Mouse (Mus musculus) heart, embryonic 12.5 days (tissue): ENCODE measurements at regions not wholly inside any gene's neighbourhood (a gene's known extent, or its start where the extent isn't known, plus 50 kb on each side); places are given as distances from the start of the nearest gene placed in this dataset.

ENCODE experiments used
- ATAC-seq: fragments of 200-750 bp; cut with Nextera tagmentation; 2 replicates; pipeline ENCODE4 v1.8.0; 2017; ENCODE audit warnings: moderate TSS enrichment, moderate library complexity; ENCODE audit not compliant: insufficient number of reproducible peaks, low FRiP score
- H3K27ac ChIP-seq: fragments of 300-500 bp; sonication (generic); 2 replicates; pipeline ENCODE4 v1.5.1; 2016; ENCODE audit warnings: mild to moderate bottlenecking, moderate library complexity; ENCODE audit not compliant: poor library complexity, severe bottlenecking
- H3K27me3 ChIP-seq: fragments of 300-500 bp; sonication (generic); replicated peaks from 2 replicates; pipeline ENCODE4 v1.6.1; 2016; ENCODE audit warnings: mild to moderate bottlenecking, moderate library complexity
- H3K36me3 ChIP-seq: fragments of 300-500 bp; sonication (generic); 2 replicates; pipeline ENCODE4 v1.6.1; 2016; ENCODE audit warnings: mild to moderate bottlenecking, moderate library complexity
- H3K4me1 ChIP-seq: fragments of 300-500 bp; sonication (generic); replicated peaks from 2 replicates; pipeline ENCODE4 v1.6.1; 2016; ENCODE audit warnings: mild to moderate bottlenecking
- H3K4me2 ChIP-seq: fragments of 300-500 bp; sonication (generic); 2 replicates; pipeline ENCODE4 v1.6.1; 2016; ENCODE audit warnings: mild to moderate bottlenecking, moderate library complexity
- H3K4me3 ChIP-seq: fragments of 300-500 bp; sonication (generic); 2 replicates; pipeline ENCODE4 v1.5.1; 2016; ENCODE audit warnings: mild to moderate bottlenecking
- H3K9ac ChIP-seq: fragments of 300-500 bp; sonication (generic); 2 replicates; pipeline ENCODE4 v1.6.1; 2016; ENCODE audit warnings: mild to moderate bottlenecking, moderate library complexity
- H3K9me3 ChIP-seq: fragments of 300-500 bp; sonication (generic); replicated peaks from 2 replicates; pipeline ENCODE4 v1.6.1; 2016; ENCODE audit warnings: mild to moderate bottlenecking, moderate library complexity
- WGBS: fragments of 180-500 bp; shearing (Covaris S2); methylation state at CpG from one replicate; pipeline ENCODE4 v1.1.7; 2016; 5-methylcytosine and 5-hydroxymethylcytosine counted together

- 28% methylated on average over 7 of the region's 7 CpGs for WGBS
- ATAC-seq, result no peak
- no peaks in the 10 kb centered on the region for H3K27me3 ChIP-seq
These were observed 433.0 kb upstream of the Atp11b start for GRCm38 (mm10) chr3:35320844-35321393.

GRCm38 (mm10) chr3:35321991-35322390, 431.9 kb upstream of the Atp11b start:
- Histone ChIP-seq H3K4me3 (no peak overlapping the region), H3K27ac (no peak overlapping the region), H3K9ac (no peak overlapping the region), H3K27me3 (no peaks in the 10 kb centered on the region), H3K4me2 (no peak overlapping the region), H3K36me3 (no peaks in the 10 kb centered on the region), H3K4me1 (peaks cover 4% of the 10 kb centered on the region; the same call in 1 of the 2 replicates), H3K9me3 (no peaks in the 10 kb centered on the region)
- WGBS, result 38% methylated on average over 2 of the region's 2 CpGs
- ATAC-seq, result no peak

More at GRCm38 (mm10) chr3:35320844-35321393, 433.0 kb upstream of the Atp11b start:
- Histone ChIP-seq H3K36me3 (no peaks in the 10 kb centered on the region), H3K4me1 (peaks cover 4% of the 10 kb centered on the region; the same call in 1 of the 2 replicates), H3K4me3 (no peak overlapping the region), H3K9me3 (no peaks in the 10 kb centered on the region), H3K4me2 (no peak overlapping the region), H3K9ac (no peak overlapping the region), H3K27ac (no peak overlapping the region)

- Histone ChIP-seq H3K9me3 (no peaks in the 10 kb centered on the region), H3K4me1 (peaks cover 4% of the 10 kb centered on the region; the same call in 1 of the 2 replicates), H3K9ac (no peak overlapping the region), H3K27me3 (no peaks in the 10 kb centered on the region), H3K27ac (no peak overlapping the region), H3K4me2 (no peak overlapping the region), H3K36me3 (no peaks in the 10 kb centered on the region), H3K4me3 (no peak overlapping the region)
- no peak for ATAC-seq
- 87% methylated on average over 4 of the region's 4 CpGs for WGBS
These were observed 431.0 kb upstream of the Atp11b start for GRCm38 (mm10) chr3:35322899-35323298.

GRCm38 (mm10) chr3:35323450-35324077, 430.3 kb upstream of the Atp11b start:
- peaks cover 4% of the 10 kb centered on the region; the same call in 1 of the 2 replicates for H3K4me1 ChIP-seq
- H3K9ac ChIP-seq, result no peak overlapping the region
- H3K27ac ChIP-seq, result no peak overlapping the region
- H3K9me3 ChIP-seq, result no peaks in the 10 kb centered on the region
- ATAC-seq, result no peak
- no peak overlapping the region for H3K4me3 ChIP-seq
- WGBS, result 65% methylated on average over 11 of the region's 11 CpGs
- no peak overlapping the region for H3K4me2 ChIP-seq
- H3K27me3 ChIP-seq, result no peaks in the 10 kb centered on the region
- no peaks in the 10 kb centered on the region for H3K36me3 ChIP-seq

GRCm38 (mm10) chr3:35324186-35324585, 429.7 kb upstream of the Atp11b start:
- WGBS, result 59% methylated on average over 11 of the region's 11 CpGs
- no peak overlapping the region for H3K9ac ChIP-seq
- no peak overlapping the region for H3K4me3 ChIP-seq
- H3K4me2 ChIP-seq, result no peak overlapping the region
- H3K27ac ChIP-seq, result no peak overlapping the region
- no peaks in the 10 kb centered on the region for H3K36me3 ChIP-seq
- no peaks in the 10 kb centered on the region for H3K9me3 ChIP-seq
- peaks cover 4% of the 10 kb centered on the region; the same call in 1 of the 2 replicates for H3K4me1 ChIP-seq
- no peak for ATAC-seq
- no peaks in the 10 kb centered on the region for H3K27me3 ChIP-seq

- H3K4me1 ChIP-seq, result no peaks in the 10 kb centered on the region
- no peaks in the 10 kb centered on the region for H3K9me3 ChIP-seq
- H3K27ac ChIP-seq, result no peak overlapping the region
- H3K9ac ChIP-seq, result no peak overlapping the region
- H3K4me2 ChIP-seq, result peak overlapping the region; percentile 50
- H3K4me3 ChIP-seq, result no peak overlapping the region
- H3K36me3 ChIP-seq, result no peaks in the 10 kb centered on the region
- H3K27me3 ChIP-seq, result peaks cover 13% of the 10 kb centered on the region
- no peak for ATAC-seq
- WGBS, result 23% methylated on average over 18 of the region's 18 CpGs
These were observed 421.2 kb upstream of the Atp11b start for GRCm38 (mm10) chr3:35332534-35333272.

GRCm38 (mm10) chr3:35334017-35334416, 419.9 kb upstream of the Atp11b start:
- WGBS, result 61% methylated on average over 2 of the region's 2 CpGs
- H3K36me3 ChIP-seq, result no peaks in the 10 kb centered on the region
- H3K4me3 ChIP-seq, result no peak overlapping the region
- ATAC-seq, result no peak
- no peaks in the 10 kb centered on the region for H3K4me1 ChIP-seq
- peaks cover 13% of the 10 kb centered on the region for H3K27me3 ChIP-seq
- H3K9ac ChIP-seq, result no peak overlapping the region
- no peak overlapping the region for H3K27ac ChIP-seq
- H3K4me2 ChIP-seq, result no peak overlapping the region
- no peaks in the 10 kb centered on the region for H3K9me3 ChIP-seq

- peaks cover 19% of the 10 kb centered on the region for H3K27me3 ChIP-seq
- 37% methylated on average over 3 of the region's 3 CpGs for WGBS
- H3K9me3 ChIP-seq, result no peaks in the 10 kb centered on the region
- no peak overlapping the region for H3K9ac ChIP-seq
- no peak for ATAC-seq
- H3K4me2 ChIP-seq, result no peak overlapping the region
- H3K36me3 ChIP-seq, result no peaks in the 10 kb centered on the region
- H3K27ac ChIP-seq, result no peak overlapping the region
- H3K4me1 ChIP-seq, result no peaks in the 10 kb centered on the region
- no peak overlapping the region for H3K4me3 ChIP-seq
These were observed 419.4 kb upstream of the Atp11b start for GRCm38 (mm10) chr3:35334546-35334945.

GRCm38 (mm10) chr3:35335837-35336236, 418.1 kb upstream of the Atp11b start:
- no peak for ATAC-seq
- no peak overlapping the region for H3K9ac ChIP-seq
- H3K9me3 ChIP-seq, result no peaks in the 10 kb centered on the region
- WGBS, result 61% methylated on average over 5 of the region's 5 CpGs
- no peaks in the 10 kb centered on the region for H3K36me3 ChIP-seq
- H3K4me1 ChIP-seq, result no peaks in the 10 kb centered on the region
- H3K4me3 ChIP-seq, result no peak overlapping the region
- no peak overlapping the region for H3K4me2 ChIP-seq
- no peak overlapping the region for H3K27ac ChIP-seq
- H3K27me3 ChIP-seq, result peaks cover 19% of the 10 kb centered on the region

- Histone ChIP-seq H3K9ac (0 out of 2 replicates have a peak overlapping the region, but pooled peaks have one; percentile 58), H3K27me3 (peaks cover 6% of the 10 kb centered on the region; the same call in 1 of the 2 replicates), H3K9me3 (no peaks in the 10 kb centered on the region), H3K4me2 (peak overlapping the region; percentile 79), H3K4me1 (peaks cover 8% of the 10 kb centered on the region), H3K36me3 (no peaks in the 10 kb centered on the region), H3K27ac (no peak overlapping the region), H3K4me3 (peak overlapping the region; percentile 59)
- ATAC-seq, result no peak
- 11% methylated on average over 10 of the region's 10 CpGs for WGBS
These were observed 413.4 kb upstream of the Atp11b start for GRCm38 (mm10) chr3:35340525-35340924.
